Mouse (Mus musculus) limb, embryonic 12.5 days (tissue): Measurements from ENCODE around the gene Ppargc1a. TPM values are rescaled to one million over a fixed set of nuclear protein-coding genes. Genes with fewer than 3 reads are reported as not detected.

Experiments
- ATAC-seq: fragments of 200-750 bp; cut with Nextera tagmentation; 2 replicates; pipeline ENCODE4 v1.8.0; 2017; ENCODE audit warnings: low read depth, moderate TSS enrichment; ENCODE audit not compliant: insufficient number of reproducible peaks, insufficient read depth, low FRiP score, low TSS enrichment
- H3K27ac ChIP-seq: fragments of 300-500 bp; sonication (generic); 2 replicates; pipeline ENCODE4 v1.5.1; 2016; ENCODE audit warnings: mild to moderate bottlenecking, moderate library complexity
- H3K27me3 ChIP-seq: fragments of 300-500 bp; sonication (generic); 2 replicates; pipeline ENCODE4 v1.6.1; 2016; ENCODE audit warnings: mild to moderate bottlenecking, moderate library complexity
- H3K36me3 ChIP-seq: fragments of 300-500 bp; sonication (generic); 2 replicates; pipeline ENCODE4 v1.6.1; 2016; ENCODE audit warnings: mild to moderate bottlenecking, moderate library complexity
- H3K4me1 ChIP-seq: fragments of 300-500 bp; sonication (generic); replicated peaks from 2 replicates; pipeline ENCODE4 v1.6.1; 2016
- H3K4me2 ChIP-seq: fragments of 300-500 bp; sonication (generic); 2 replicates; pipeline ENCODE4 v1.6.1; 2016; ENCODE audit warnings: mild to moderate bottlenecking, moderate library complexity
- H3K4me3 ChIP-seq: fragments of 300-500 bp; sonication (generic); replicated peaks from 2 replicates; pipeline ENCODE4 v1.5.1; 2016; ENCODE audit warnings: mild to moderate bottlenecking
- H3K9ac ChIP-seq: fragments of 300-500 bp; sonication (generic); replicated peaks from 2 replicates; pipeline ENCODE4 v1.6.1; 2016; ENCODE audit warnings: mild to moderate bottlenecking, moderate library complexity
- H3K9me3 ChIP-seq: fragments of 300-500 bp; sonication (generic); 2 replicates; pipeline ENCODE4 v1.6.1; 2016; ENCODE audit warnings: mild to moderate bottlenecking, moderate library complexity
- WGBS: fragments of 180-500 bp; shearing (Covaris S2); methylation state at CpG from one replicate; pipeline ENCODE4 v1.1.7; 2016; 5-methylcytosine and 5-hydroxymethylcytosine counted together
- polyA plus RNA-seq: library from polyadenylated mRNA; unstranded; fragments of >200 nt; fragmentation: Nextera tagmentation; extraction: Ambion mirVana; gene quantifications from 2 replicates; pipeline ENCODE4 v1.2.1, GENCODE M21; 2016

Ppargc1a gene
- polyA plus RNA-seq, 1 experiment from 2014 or later, result 4.8 TPM

GRCm38 (mm10) chr5:51537009-51537645, 30.4 kb downstream of the Ppargc1a start:
- ATAC-seq, result no peak
- Histone ChIP-seq H3K36me3 (no peaks in the 10 kb centered on the region), H3K9ac (no peak overlapping the region), H3K27me3 (no peaks in the 10 kb centered on the region), H3K27ac (no peak overlapping the region), H3K4me1 (no peaks in the 10 kb centered on the region), H3K4me2 (no peak overlapping the region), H3K9me3 (no peaks in the 10 kb centered on the region), H3K4me3 (no peak overlapping the region)
- WGBS, result 68% methylated on average over 7 of the region's 7 CpGs

- no peak overlapping the region for H3K4me2 ChIP-seq
- ATAC-seq, result no peak
- no peaks in the 10 kb centered on the region for H3K36me3 ChIP-seq
- H3K4me3 ChIP-seq, result no peak overlapping the region
- H3K27ac ChIP-seq, result no peak overlapping the region
- WGBS, result 83% methylated on average over 1 of the region's 1 CpGs
- no peaks in the 10 kb centered on the region for H3K4me1 ChIP-seq
- H3K9ac ChIP-seq, result no peak overlapping the region
- no peaks in the 10 kb centered on the region for H3K9me3 ChIP-seq
- H3K27me3 ChIP-seq, result peaks cover 3% of the 10 kb centered on the region; the same call in 1 of the 2 replicates
Measured at GRCm38 (mm10) chr5:51534456-51534855, 33.1 kb downstream of the Ppargc1a start.

- Histone ChIP-seq H3K9ac (no peak overlapping the region), H3K4me1 (peaks cover 10% of the 10 kb centered on the region; the same call in 1 of the 2 replicates), H3K36me3 (no peaks in the 10 kb centered on the region), H3K4me2 (no peak overlapping the region), H3K27me3 (peaks cover 3% of the 10 kb centered on the region; the same call in 1 of the 2 replicates), H3K4me3 (no peak overlapping the region), H3K27ac (no peak overlapping the region), H3K9me3 (no peaks in the 10 kb centered on the region)
- no peak for ATAC-seq
- WGBS, result 93% methylated on average over 1 of the region's 1 CpGs
Measured at GRCm38 (mm10) chr5:51531286-51531685, 36.2 kb downstream of the Ppargc1a start.

GRCm38 (mm10) chr5:51529444-51529843, 38.1 kb downstream of the Ppargc1a start:
- no peak overlapping the region for H3K27ac ChIP-seq
- ATAC-seq, result no peak
- H3K4me1 ChIP-seq, result peaks cover 10% of the 10 kb centered on the region; the same call in 1 of the 2 replicates
- H3K36me3 ChIP-seq, result no peaks in the 10 kb centered on the region
- no peak overlapping the region for H3K4me2 ChIP-seq
- WGBS, result 77% methylated on average over 2 of the region's 2 CpGs
- no peak overlapping the region for H3K9ac ChIP-seq
- peaks cover 3% of the 10 kb centered on the region; the same call in 1 of the 2 replicates for H3K27me3 ChIP-seq
- no peak overlapping the region for H3K4me3 ChIP-seq
- no peaks in the 10 kb centered on the region for H3K9me3 ChIP-seq

GRCm38 (mm10) chr5:51528165-51528498, 39.4 kb downstream of the Ppargc1a start:
- Histone ChIP-seq H3K4me1 (peaks cover 10% of the 10 kb centered on the region; the same call in 1 of the 2 replicates), H3K4me2 (no peak overlapping the region), H3K9me3 (no peaks in the 10 kb centered on the region), H3K27me3 (peaks cover 3% of the 10 kb centered on the region; the same call in 1 of the 2 replicates), H3K4me3 (no peak overlapping the region), H3K36me3 (no peaks in the 10 kb centered on the region), H3K27ac (no peak overlapping the region), H3K9ac (no peak overlapping the region)
- no peak for ATAC-seq

GRCm38 (mm10) chr5:51527498-51528164, 39.9 kb downstream of the Ppargc1a start:
- H3K4me1 ChIP-seq, result peaks cover 10% of the 10 kb centered on the region; the same call in 1 of the 2 replicates
- 80% methylated on average over 5 of the region's 5 CpGs for WGBS

GRCm38 (mm10) chr5:51525858-51526257, 41.7 kb downstream of the Ppargc1a start:
- H3K27me3 ChIP-seq, result no peaks in the 10 kb centered on the region
- H3K4me2 ChIP-seq, result no peak overlapping the region
- no peak overlapping the region for H3K4me3 ChIP-seq
- H3K9me3 ChIP-seq, result no peaks in the 10 kb centered on the region
- no peak for ATAC-seq
- H3K9ac ChIP-seq, result no peak overlapping the region
- 94% methylated on average over 2 of the region's 2 CpGs for WGBS
- no peaks in the 10 kb centered on the region for H3K36me3 ChIP-seq
- no peak overlapping the region for H3K27ac ChIP-seq
- H3K4me1 ChIP-seq, result peaks cover 10% of the 10 kb centered on the region; the same call in 1 of the 2 replicates

More at GRCm38 (mm10) chr5:51527498-51528164, 39.9 kb downstream of the Ppargc1a start:
- no peak for ATAC-seq
- H3K4me2 ChIP-seq, result no peak overlapping the region
- peaks cover 3% of the 10 kb centered on the region; the same call in 1 of the 2 replicates for H3K27me3 ChIP-seq
- no peaks in the 10 kb centered on the region for H3K36me3 ChIP-seq
- H3K4me3 ChIP-seq, result no peak overlapping the region
- no peaks in the 10 kb centered on the region for H3K9me3 ChIP-seq
- H3K9ac ChIP-seq, result no peak overlapping the region
- no peak overlapping the region for H3K27ac ChIP-seq

GRCm38 (mm10) chr5:51520807-51521206, 46.7 kb downstream of the Ppargc1a start:
- H3K4me3 ChIP-seq, result no peak overlapping the region
- no peak overlapping the region for H3K27ac ChIP-seq
- H3K9ac ChIP-seq, result no peak overlapping the region
- no peaks in the 10 kb centered on the region for H3K36me3 ChIP-seq
- WGBS, result 84% methylated on average over 3 of the region's 3 CpGs
- 0 out of 2 replicates have a peak, but pooled peaks cover 6% of the 10 kb centered on the region for H3K4me1 ChIP-seq
- no peak overlapping the region for H3K4me2 ChIP-seq
- no peak for ATAC-seq
- no peaks in the 10 kb centered on the region for H3K27me3 ChIP-seq
- H3K9me3 ChIP-seq, result no peaks in the 10 kb centered on the region

GRCm38 (mm10) chr5:51517440-51518187, 49.9 kb downstream of the Ppargc1a start:
- Histone ChIP-seq H3K9ac (no peak overlapping the region), H3K27me3 (no peaks in the 10 kb centered on the region), H3K27ac (no peak overlapping the region), H3K4me2 (no peak overlapping the region), H3K4me3 (no peak overlapping the region), H3K36me3 (no peaks in the 10 kb centered on the region), H3K4me1 (0 out of 2 replicates have a peak, but pooled peaks cover 6% of the 10 kb centered on the region), H3K9me3 (no peaks in the 10 kb centered on the region)
- ATAC-seq, result 0 out of 2 replicates have a peak, but pooled peaks have one; percentile 42
- 37% methylated on average over 6 of the region's 6 CpGs for WGBS

GRCm38 (mm10) chr5:51504654-51505053, 62.9 kb downstream of the Ppargc1a start:
- no peak for ATAC-seq
- Histone ChIP-seq H3K9me3 (no peaks in the 10 kb centered on the region), H3K4me1 (peaks cover 6% of the 10 kb centered on the region; the same call in 1 of the 2 replicates), H3K27ac (no peak overlapping the region), H3K4me2 (no peak overlapping the region), H3K27me3 (no peaks in the 10 kb centered on the region), H3K9ac (no peak overlapping the region), H3K36me3 (no peaks in the 10 kb centered on the region), H3K4me3 (no peak overlapping the region)
- 51% methylated on average over 2 of the region's 2 CpGs for WGBS

- 40% methylated on average over 9 of the region's 9 CpGs for WGBS
- Histone ChIP-seq H3K4me3 (no peak overlapping the region), H3K27me3 (no peaks in the 10 kb centered on the region), H3K4me2 (no peak overlapping the region), H3K36me3 (no peaks in the 10 kb centered on the region), H3K27ac (no peak overlapping the region), H3K9ac (no peak overlapping the region), H3K4me1 (no peaks in the 10 kb centered on the region; the same call in 1 of the 2 replicates), H3K9me3 (no peaks in the 10 kb centered on the region)
- ATAC-seq, result no peak
Measured at GRCm38 (mm10) chr5:51497910-51498517, 69.5 kb downstream of the Ppargc1a start.
